Mouse (Mus musculus): ENCODE measurements at regions not wholly inside any gene's neighbourhood (a gene's known extent, or its start where the extent isn't known, plus 50 kb on each side); places are given as distances from the start of the nearest gene placed in this dataset.

- TF ChIP-seq CTCF (IDR thresholded peaks at IDR 0.05; ENCODE audit: extremely low read depth, insufficient read depth, insufficient read length, insufficient replicate concordance) (no peak), POLR2A (IDR thresholded peaks at IDR 0.05; ENCODE audit: low read depth, low read length) (no peak)
Measured at GRCm38 (mm10) chr15:62176076-62176475, 1253.3 kb upstream of the A1bg start.

Data from spleen, adult 2 months (tissue).